Mouse (Mus musculus) granulocyte monocyte progenitor cell, adult 5-6 weeks (primary cell): ENCODE measurements around the gene Trip4. TPM values are rescaled to one million over a fixed set of nuclear protein-coding genes. Genes with fewer than 3 reads are reported as not detected.
A peak's percentile ranks its signal among the peaks of the same experiment; 100 is the strongest.
"Not testable (repeated sequence)": the region's sequence is repeated elsewhere in the genome, so short reads cannot be mapped to it uniquely, and the experiment has no call there.

ENCODE experiments used
- ATAC-seq: replicated peaks from 2 replicates; pipeline ENCODE4 v1.8.0; 2016; ENCODE audit warnings: mild to moderate bottlenecking, moderate TSS enrichment, inconsistent platforms; ENCODE audit not compliant: poor library complexity, severe bottlenecking
- total RNA-seq, 2 experiments: library from RNA; stranded (forward) in 1 of 2; stranded (reverse) in 1 of 2; fragments of 200-712, 200-1000 nt in 1 of 2; fragments of >200 nt in 1 of 2; fragmentation: Nextera tagmentation in 1 of 2; gene quantifications; 2 replicates each; pipeline ENCODE4 v1.2.3; 2014 to 2017

Trip4 gene
- total RNA-seq, 2 experiments from 2014 or later: 13.8 to 18.4 TPM

- ATAC-seq: no peak
Observed at GRCm38 (mm10) chr9:65807251-65807650, 101.3 kb downstream of the Trip4 start.

- no peak for ATAC-seq
Observed at GRCm38 (mm10) chr9:65799770-65800169, 108.8 kb downstream of the Trip4 start.

- no peak for ATAC-seq
Observed at GRCm38 (mm10) chr9:65795651-65796050, 112.9 kb downstream of the Trip4 start.

GRCm38 (mm10) chr9:65794313-65794712 lies 114.3 kb downstream of the Trip4 start:
- no peak for ATAC-seq

- no peak for ATAC-seq
Observed at GRCm38 (mm10) chr9:65793506-65793905, 115.1 kb downstream of the Trip4 start.

- ATAC-seq: no peak
Observed at GRCm38 (mm10) chr9:65793086-65793485, 115.5 kb downstream of the Trip4 start.

- no peak for ATAC-seq
Observed at GRCm38 (mm10) chr9:65791846-65792245, 116.7 kb downstream of the Trip4 start.

GRCm38 (mm10) chr9:65791106-65791505 lies 117.5 kb downstream of the Trip4 start:
- no peak for ATAC-seq

GRCm38 (mm10) chr9:65789788-65790187 lies 118.8 kb downstream of the Trip4 start:
- no peak for ATAC-seq

- no peak for ATAC-seq
Observed at GRCm38 (mm10) chr9:65788556-65788955, 120.0 kb downstream of the Trip4 start.

- ATAC-seq: peak; percentile 77
Observed at GRCm38 (mm10) chr9:65787829-65788344, 120.7 kb downstream of the Trip4 start.

- ATAC-seq: peak; percentile 91
Observed at GRCm38 (mm10) chr9:65786885-65787787, 121.5 kb downstream of the Trip4 start.

- no peak for ATAC-seq
Observed at GRCm38 (mm10) chr9:65785772-65786368, 122.7 kb downstream of the Trip4 start.

GRCm38 (mm10) chr9:65779619-65780018 lies 129.0 kb downstream of the Trip4 start:
- not testable (repeated sequence) for ATAC-seq

Other genes with a start within 250 kb of the Trip4 start
- 33.6 and 40.3 TPM in 2 replicates for gene Oaz2, start 240.8 kb downstream of the Trip4 start, total RNA-seq (2014; fragmentation: Nextera tagmentation)
- gene Oaz2, start 240.8 kb downstream of the Trip4 start, total RNA-seq (2017): 35.3 and 44.5 TPM in 2 replicates
- gene Zfp609, start 81.2 kb downstream of the Trip4 start, total RNA-seq (2014; fragmentation: Nextera tagmentation): 26.1 and 28.9 TPM in 2 replicates
- 4.3 and 5.1 TPM in 2 replicates for gene Zfp609, start 81.2 kb downstream of the Trip4 start, total RNA-seq (2017)
- gene Pclaf, start 18.6 kb downstream of the Trip4 start, total RNA-seq (2014; fragmentation: Nextera tagmentation): 83.5 and 134 TPM in 2 replicates
- gene Pclaf, start 18.6 kb downstream of the Trip4 start, total RNA-seq (2017): 235 and 300 TPM in 2 replicates
- 16.9 and 19.5 TPM in 2 replicates for gene Csnk1g1, start 130 bp upstream of the Trip4 start, total RNA-seq (2014; fragmentation: Nextera tagmentation)
- 11.8 and 16.5 TPM in 2 replicates for gene Csnk1g1, start 130 bp upstream of the Trip4 start, total RNA-seq (2017)
- gene Ppib, start 151.4 kb upstream of the Trip4 start, total RNA-seq (2014; fragmentation: Nextera tagmentation): 543 and 591 TPM in 2 replicates
- gene Ppib, start 151.4 kb upstream of the Trip4 start, total RNA-seq (2017): 786 and 789 TPM in 2 replicates
- gene Snx22, start 160.9 kb upstream of the Trip4 start, total RNA-seq (2014; fragmentation: Nextera tagmentation): not detected in 2 replicates
- 0.93 and 1.2 TPM in 2 replicates for gene Snx22, start 160.9 kb upstream of the Trip4 start, total RNA-seq (2017)
- gene Snx1, start 217.8 kb upstream of the Trip4 start, total RNA-seq (2014; fragmentation: Nextera tagmentation): 71.0 and 93.3 TPM in 2 replicates
- 109 and 124 TPM in 2 replicates for gene Snx1, start 217.8 kb upstream of the Trip4 start, total RNA-seq (2017)
- 237 and 248 TPM in 2 replicates for gene Ciao2a, start 217.8 kb upstream of the Trip4 start, total RNA-seq (2014; fragmentation: Nextera tagmentation)
- gene Ciao2a, start 217.8 kb upstream of the Trip4 start, total RNA-seq (2017): 172 and 204 TPM in 2 replicates
- gene Dapk2, start 249.4 kb upstream of the Trip4 start, total RNA-seq (2014; fragmentation: Nextera tagmentation): 0.30 and 0.58 TPM in 2 replicates
- gene Dapk2, start 249.4 kb upstream of the Trip4 start, total RNA-seq (2017): 0.31 and 1.9 TPM in 2 replicates